Mouse (Mus musculus): ENCODE measurements around the gene Slc7a1. TPM values are rescaled to one million over a fixed set of nuclear protein-coding genes. Genes with fewer than 3 reads are reported as not detected.
"Not testable (repeated sequence)": the region's sequence is repeated elsewhere in the genome, so short reads cannot be mapped to it uniquely, and the experiment has no call there.

Gene Slc7a1
- polyA plus RNA-seq, 1 experiment from 2014 or later = 21.8 TPM

DNA sequence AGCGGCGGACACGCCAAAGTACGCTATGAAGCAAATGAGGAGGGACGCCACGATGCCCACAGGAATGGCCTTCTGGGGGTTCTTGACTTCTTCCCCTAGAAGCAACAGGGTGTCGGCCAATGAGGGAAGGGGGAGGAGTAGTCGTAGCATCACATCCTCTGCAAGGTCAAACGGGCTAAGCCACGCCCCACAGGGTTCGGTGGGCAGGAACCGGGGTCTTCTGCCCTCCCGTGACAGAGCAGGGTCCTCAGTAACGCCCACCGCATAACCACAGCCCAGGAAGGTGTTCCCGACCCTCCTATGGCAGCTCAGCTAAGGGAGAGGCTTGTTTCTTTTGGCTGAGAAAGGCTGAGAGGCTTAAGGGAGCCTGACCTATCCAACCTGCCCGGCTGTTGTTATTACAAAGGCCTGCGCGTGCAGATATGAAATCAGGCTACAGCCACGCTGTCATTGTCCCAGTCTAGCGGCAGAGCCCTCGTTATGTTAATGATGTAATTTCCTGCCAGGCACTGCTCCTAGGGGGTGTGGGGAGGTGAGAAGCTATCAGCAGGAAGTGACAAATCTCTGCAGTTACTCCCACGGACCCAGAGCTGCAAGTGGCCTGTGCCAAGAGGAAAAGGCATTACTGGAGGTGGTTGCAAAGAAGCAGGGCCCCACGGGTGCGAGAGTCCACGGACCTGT is 57.5 kb downstream of the Slc7a1 start:
- no peak overlapping the region for H3K9ac ChIP-seq
- WGBS = 37% methylated on average over 26 of the region's 26 CpGs
- ATAC-seq (ENCODE audit: low FRiP score, low read depth) = 0 out of 2 replicates have a peak, but pooled peaks have one; percentile 37
- H3K27me3 ChIP-seq (replicated peaks) = no peaks in the 10 kb centered on the region
- H3K4me1 ChIP-seq = peaks cover 6% of the 10 kb centered on the region
- no peak overlapping the region for H3K27ac ChIP-seq
- no peaks in the 10 kb centered on the region for H3K9me3 ChIP-seq
- peak overlapping the region; percentile 42 for H3K4me2 ChIP-seq (replicated peaks)
- no peak overlapping the region for H3K4me3 ChIP-seq
- H3K36me3 ChIP-seq = no peaks in the 10 kb centered on the region

DNA sequence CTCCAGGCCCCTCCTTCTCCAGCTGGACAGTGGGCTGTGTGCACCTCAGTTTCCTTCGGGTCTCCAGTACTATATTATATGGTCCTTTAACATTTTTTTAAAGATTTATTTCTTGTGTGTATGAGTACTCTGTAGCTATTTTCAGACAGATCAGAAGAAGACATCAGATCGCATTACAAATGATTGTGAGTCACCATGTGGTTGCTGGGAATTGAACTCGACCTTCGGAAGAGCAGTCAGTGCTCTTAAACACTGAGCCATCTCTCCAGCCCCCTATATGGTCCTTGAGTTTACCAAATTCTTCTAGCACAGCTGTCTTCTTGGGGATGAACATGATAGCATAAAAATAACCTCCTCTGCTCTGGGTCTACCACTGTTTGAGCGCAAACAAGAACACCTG is 60.6 kb downstream of the Slc7a1 start:
- Histone ChIP-seq H3K9ac (no peak overlapping the region), H3K4me1 (peaks cover 6% of the 10 kb centered on the region), H3K4me3 (no peak overlapping the region), H3K36me3 (no peaks in the 10 kb centered on the region), H3K27ac (no peak overlapping the region), H3K4me2 (replicated peaks) (no peak overlapping the region), H3K9me3 (no peaks in the 10 kb centered on the region), H3K27me3 (replicated peaks) (no peaks in the 10 kb centered on the region)
- 92% methylated on average over 5 of the region's 5 CpGs for WGBS
- no peak for ATAC-seq (ENCODE audit: low FRiP score, low read depth)

DNA sequence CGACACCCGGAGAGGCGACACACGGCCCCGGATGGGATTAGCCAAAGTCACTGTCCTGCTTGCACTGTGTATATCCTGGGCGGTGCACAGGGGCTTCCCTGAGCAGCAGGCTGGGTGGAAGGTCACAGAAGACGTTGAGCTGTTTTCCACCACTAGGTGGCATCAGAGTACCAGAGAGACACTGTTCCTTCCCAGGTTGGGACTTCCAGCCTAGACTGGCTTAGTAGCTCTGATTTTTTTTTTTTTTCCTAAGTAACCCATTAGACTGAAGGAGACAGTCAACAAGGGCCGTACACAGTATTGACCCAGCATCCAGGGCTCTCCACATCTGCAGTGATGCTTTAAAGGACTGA is 67.1 kb downstream of the Slc7a1 start:
- no peak overlapping the region for H3K4me3 ChIP-seq
- 37% methylated on average over 8 of the region's 8 CpGs for WGBS
- H3K36me3 ChIP-seq = peaks cover 8% of the 10 kb centered on the region; the same call in 1 of the 2 replicates
- no peak overlapping the region for H3K27ac ChIP-seq
- H3K9me3 ChIP-seq = no peaks in the 10 kb centered on the region
- no peaks in the 10 kb centered on the region for H3K4me1 ChIP-seq
- ATAC-seq (ENCODE audit: low FRiP score, low read depth) = peak; percentile 74
- H3K27me3 ChIP-seq (replicated peaks) = no peaks in the 10 kb centered on the region
- H3K9ac ChIP-seq = no peak overlapping the region
- no peak overlapping the region for H3K4me2 ChIP-seq (replicated peaks)

- Histone ChIP-seq H3K9me3 (no peaks in the 10 kb centered on the region), H3K27ac (no peak overlapping the region), H3K9ac (no peak overlapping the region), H3K36me3 (peaks cover 8% of the 10 kb centered on the region; the same call in 1 of the 2 replicates), H3K27me3 (replicated peaks) (no peaks in the 10 kb centered on the region), H3K4me2 (replicated peaks) (no peak overlapping the region), H3K4me3 (no peak overlapping the region), H3K4me1 (no peaks in the 10 kb centered on the region)
- ATAC-seq (ENCODE audit: low FRiP score, low read depth) = peak; percentile 37
- 90% methylated on average over 18 of the region's 18 CpGs for WGBS
These were observed 67.6 kb downstream of the Slc7a1 start for GRCm38 (mm10) chr5:148331926-148332621.

GRCm38 (mm10) chr5:148331229-148331776 is 68.4 kb downstream of the Slc7a1 start:
- H3K36me3 ChIP-seq = peaks cover 8% of the 10 kb centered on the region; the same call in 1 of the 2 replicates
- no peaks in the 10 kb centered on the region for H3K9me3 ChIP-seq
- H3K4me3 ChIP-seq = no peak overlapping the region
- ATAC-seq (ENCODE audit: low FRiP score, low read depth) = no peak
- no peak overlapping the region for H3K27ac ChIP-seq
- no peaks in the 10 kb centered on the region for H3K4me1 ChIP-seq
- no peaks in the 10 kb centered on the region for H3K27me3 ChIP-seq (replicated peaks)
- H3K4me2 ChIP-seq (replicated peaks) = no peak overlapping the region
- 89% methylated on average over 11 of the region's 11 CpGs for WGBS
- no peak overlapping the region for H3K9ac ChIP-seq

DNA sequence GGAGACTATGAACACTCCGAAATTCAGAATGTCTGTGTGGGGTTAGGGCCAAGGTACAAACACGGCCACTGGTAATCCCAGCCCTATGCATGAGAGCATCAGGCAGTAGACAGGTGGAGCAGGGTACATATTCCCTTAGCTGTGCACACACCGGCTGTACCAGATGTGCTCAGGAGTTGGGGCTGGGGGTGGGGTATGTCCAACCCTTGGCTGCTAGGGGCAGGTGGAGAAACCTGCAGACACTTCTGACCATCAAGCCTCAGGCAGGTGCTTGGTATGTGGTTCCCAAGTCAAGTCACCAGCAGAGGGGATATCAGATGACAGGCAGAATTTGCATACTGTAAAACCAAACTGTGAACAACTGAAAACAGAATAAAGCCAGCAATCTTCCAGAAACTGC is 70.7 kb downstream of the Slc7a1 start:
- H3K36me3 ChIP-seq = peaks cover 8% of the 10 kb centered on the region; the same call in 1 of the 2 replicates
- no peaks in the 10 kb centered on the region for H3K4me1 ChIP-seq
- WGBS = 92% methylated on average over 3 of the region's 3 CpGs
- H3K4me3 ChIP-seq = no peak overlapping the region
- H3K9me3 ChIP-seq = no peaks in the 10 kb centered on the region
- no peak overlapping the region for H3K9ac ChIP-seq
- H3K27me3 ChIP-seq (replicated peaks) = no peaks in the 10 kb centered on the region
- ATAC-seq (ENCODE audit: low FRiP score, low read depth) = no peak
- H3K4me2 ChIP-seq (replicated peaks) = no peak overlapping the region
- H3K27ac ChIP-seq = no peak overlapping the region

- not testable (repeated sequence) for H3K4me3 ChIP-seq; H3K27ac ChIP-seq; H3K4me2 ChIP-seq (replicated peaks); H3K27me3 ChIP-seq (replicated peaks); H3K9ac ChIP-seq; ATAC-seq (ENCODE audit: low FRiP score, low read depth); H3K36me3 ChIP-seq; H3K9me3 ChIP-seq; H3K4me1 ChIP-seq
- 93% methylated on average over 9 of the region's 9 CpGs for WGBS
These were observed 73.4 kb downstream of the Slc7a1 start for GRCm38 (mm10) chr5:148326295-148326694.

GRCm38 (mm10) chr5:148325317-148325885 is 74.3 kb downstream of the Slc7a1 start:
- no peaks in the 10 kb centered on the region for H3K27me3 ChIP-seq (replicated peaks)
- no peaks in the 10 kb centered on the region for H3K9me3 ChIP-seq
- no peak overlapping the region for H3K4me3 ChIP-seq
- no peak overlapping the region for H3K27ac ChIP-seq
- WGBS = 48% methylated on average over 4 of the region's 4 CpGs
- H3K4me1 ChIP-seq = no peaks in the 10 kb centered on the region
- no peaks in the 10 kb centered on the region for H3K36me3 ChIP-seq
- H3K9ac ChIP-seq = no peak overlapping the region
- ATAC-seq (ENCODE audit: low FRiP score, low read depth) = 0 out of 2 replicates have a peak, but pooled peaks have one; percentile 9
- H3K4me2 ChIP-seq (replicated peaks) = no peak overlapping the region

DNA sequence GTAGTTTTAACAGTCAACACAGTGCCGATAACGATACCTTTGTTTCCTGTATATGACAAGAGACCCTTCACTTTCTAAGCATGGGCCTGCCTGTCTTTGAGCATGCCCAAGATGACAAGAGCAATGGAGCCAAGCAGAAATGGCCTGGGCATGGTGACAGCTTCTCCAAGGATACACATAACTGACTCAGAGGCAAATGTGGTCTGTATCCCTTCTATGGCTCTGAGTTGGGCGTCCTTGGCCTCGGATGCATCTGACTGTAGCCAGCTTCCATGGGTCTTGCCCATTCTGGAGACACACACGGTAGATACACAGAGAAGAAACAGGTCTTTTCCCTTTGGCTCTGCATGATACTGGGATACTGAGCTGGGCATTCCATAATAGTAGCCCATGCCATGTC is 84.8 kb downstream of the Slc7a1 start:
- H3K27me3 ChIP-seq (replicated peaks) = no peaks in the 10 kb centered on the region
- WGBS = 92% methylated on average over 5 of the region's 5 CpGs
- H3K9ac ChIP-seq = no peak overlapping the region
- H3K36me3 ChIP-seq = peaks cover 7% of the 10 kb centered on the region
- ATAC-seq (ENCODE audit: low FRiP score, low read depth) = no peak
- H3K27ac ChIP-seq = no peak overlapping the region
- H3K4me1 ChIP-seq = no peaks in the 10 kb centered on the region
- no peak overlapping the region for H3K4me2 ChIP-seq (replicated peaks)
- no peak overlapping the region for H3K4me3 ChIP-seq
- no peaks in the 10 kb centered on the region for H3K9me3 ChIP-seq

GRCm38 (mm10) chr5:148312443-148312842 is 87.3 kb downstream of the Slc7a1 start:
- WGBS = 56% methylated on average over 2 of the region's 2 CpGs
- H3K9me3 ChIP-seq = no peaks in the 10 kb centered on the region

DNA sequence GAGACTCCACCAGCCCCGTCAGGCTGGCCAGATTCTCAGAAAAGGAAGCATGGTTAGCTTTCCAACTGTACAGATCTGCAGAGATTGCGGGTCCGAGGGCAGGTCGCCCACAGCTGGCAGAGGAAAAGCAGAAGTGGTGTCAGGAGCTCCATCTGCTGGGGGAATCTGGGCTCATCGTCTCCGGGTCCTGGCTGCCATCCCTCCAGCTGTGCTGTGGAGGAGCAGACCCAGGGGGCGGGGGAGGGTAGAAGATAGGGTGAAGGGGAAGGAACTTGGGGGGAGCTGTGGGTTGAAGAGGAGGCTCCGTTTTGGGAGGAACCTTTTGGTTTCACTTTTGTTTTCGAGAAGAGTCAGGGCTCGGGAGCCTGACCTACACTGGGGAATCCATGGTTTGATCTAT is 88.9 kb downstream of the Slc7a1 start:
- no peak for ATAC-seq (ENCODE audit: low FRiP score, low read depth)
- no peak overlapping the region for H3K27ac ChIP-seq
- no peak overlapping the region for H3K4me3 ChIP-seq
- no peaks in the 10 kb centered on the region for H3K4me1 ChIP-seq
- no peaks in the 10 kb centered on the region for H3K9me3 ChIP-seq
- 74% methylated on average over 10 of the region's 10 CpGs for WGBS
- H3K27me3 ChIP-seq (replicated peaks) = no peaks in the 10 kb centered on the region
- peaks cover 14% of the 10 kb centered on the region for H3K36me3 ChIP-seq
- H3K9ac ChIP-seq = no peak overlapping the region
- no peak overlapping the region for H3K4me2 ChIP-seq (replicated peaks)

More at GRCm38 (mm10) chr5:148312443-148312842, 87.3 kb downstream of the Slc7a1 start:
- ATAC-seq (ENCODE audit: low FRiP score, low read depth) = no peak
- Histone ChIP-seq H3K4me3 (no peak overlapping the region), H3K9ac (no peak overlapping the region), H3K4me2 (replicated peaks) (no peak overlapping the region), H3K27ac (no peak overlapping the region), H3K27me3 (replicated peaks) (no peaks in the 10 kb centered on the region), H3K36me3 (peaks cover 7% of the 10 kb centered on the region), H3K4me1 (no peaks in the 10 kb centered on the region)

DNA sequence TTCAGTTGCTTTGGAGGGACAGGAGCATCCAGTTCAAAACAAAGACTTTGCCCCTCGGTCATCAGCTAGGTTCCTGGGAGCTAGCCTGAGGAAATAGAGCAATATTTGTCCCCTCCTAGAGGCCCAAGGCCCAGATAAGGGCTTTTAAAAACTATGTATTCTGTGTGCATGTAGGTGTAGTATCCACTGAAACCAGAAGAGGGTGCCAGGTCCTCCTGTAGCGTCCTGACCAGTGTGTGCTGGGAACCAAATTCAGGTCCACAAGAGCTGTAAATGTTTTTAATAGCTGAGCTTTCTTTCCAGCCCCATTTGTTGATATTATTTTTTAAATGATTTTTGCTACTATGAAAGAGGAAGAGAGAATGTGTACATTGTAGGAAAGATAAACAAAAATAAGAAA is 95.6 kb downstream of the Slc7a1 start:
- Histone ChIP-seq H3K9me3 (no peaks in the 10 kb centered on the region), H3K36me3 (peaks cover 17% of the 10 kb centered on the region), H3K9ac (no peak overlapping the region), H3K4me3 (no peak overlapping the region), H3K27ac (no peak overlapping the region), H3K4me2 (replicated peaks) (no peak overlapping the region), H3K4me1 (no peaks in the 10 kb centered on the region), H3K27me3 (replicated peaks) (no peaks in the 10 kb centered on the region)
- 87% methylated on average over 2 of the region's 2 CpGs for WGBS
- ATAC-seq (ENCODE audit: low FRiP score, low read depth) = no peak
